Mouse (Mus musculus) forebrain, embryonic 12.5 days (tissue): Measurements from ENCODE around the gene Gpm6b. TPM values are rescaled to one million over a fixed set of nuclear protein-coding genes. Genes with fewer than 3 reads are reported as not detected.

Experiments used
- ATAC-seq: fragments of 200-750 bp; cut with Nextera tagmentation; 2 replicates; pipeline ENCODE4 v1.8.0; 2017; ENCODE audit warnings: moderate TSS enrichment; ENCODE audit not compliant: low FRiP score
- H3K27ac ChIP-seq: fragments of 300-500 bp; sonication (generic); 2 replicates; pipeline ENCODE4 v1.5.1; 2016; ENCODE audit warnings: mild to moderate bottlenecking
- H3K27me3 ChIP-seq: fragments of 300-500 bp; sonication (generic); 2 replicates; pipeline ENCODE4 v1.6.1; 2016; ENCODE audit warnings: mild to moderate bottlenecking
- H3K36me3 ChIP-seq: fragments of 300-500 bp; sonication (generic); replicated peaks from 2 replicates; pipeline ENCODE4 v1.6.1; 2016; ENCODE audit warnings: mild to moderate bottlenecking
- H3K4me1 ChIP-seq: fragments of 300-500 bp; sonication (generic); 2 replicates; pipeline ENCODE4 v1.6.1; 2016
- H3K4me2 ChIP-seq: fragments of 300-500 bp; sonication (generic); 2 replicates; pipeline ENCODE4 v1.6.1; 2016; ENCODE audit warnings: mild to moderate bottlenecking, moderate library complexity
- H3K4me3 ChIP-seq: fragments of 300-500 bp; sonication (generic); replicated peaks from 2 replicates; pipeline ENCODE4 v1.5.1; 2016; ENCODE audit warnings: mild to moderate bottlenecking
- H3K9ac ChIP-seq: fragments of 300-500 bp; sonication (generic); 2 replicates; pipeline ENCODE4 v1.6.1; 2016; ENCODE audit warnings: mild to moderate bottlenecking
- H3K9me3 ChIP-seq: fragments of 300-500 bp; sonication (generic); 2 replicates; pipeline ENCODE4 v1.6.1; 2016
- WGBS: fragments of 180-500 bp; shearing (Covaris S2); methylation state at CpG from one replicate; pipeline ENCODE4 v1.1.7; 2016; 5-methylcytosine and 5-hydroxymethylcytosine counted together
- polyA plus RNA-seq: library from polyadenylated mRNA; unstranded; fragments of >200 nt; fragmentation: Nextera tagmentation; extraction: Ambion mirVana; gene quantifications from 2 replicates; pipeline ENCODE4 v1.2.1, GENCODE M21; 2016

Gene Gpm6b
- polyA plus RNA-seq, 1 experiment from 2014 or later, result 226 TPM

GRCm38 (mm10) chrX:166376681-166377328 lies 138.1 kb downstream of the Gpm6b start:
- H3K4me1 ChIP-seq, result no peaks in the 10 kb centered on the region
- no peaks in the 10 kb centered on the region for H3K9me3 ChIP-seq
- peaks cover 43% of the 10 kb centered on the region for H3K27me3 ChIP-seq
- no peak overlapping the region for H3K4me3 ChIP-seq
- WGBS, result 82% methylated on average over 9 of the region's 9 CpGs
- no peak overlapping the region for H3K4me2 ChIP-seq
- peaks cover 52% of the 10 kb centered on the region for H3K36me3 ChIP-seq
- no peak overlapping the region for H3K9ac ChIP-seq
- no peak for ATAC-seq
- H3K27ac ChIP-seq, result no peak overlapping the region

DNA sequence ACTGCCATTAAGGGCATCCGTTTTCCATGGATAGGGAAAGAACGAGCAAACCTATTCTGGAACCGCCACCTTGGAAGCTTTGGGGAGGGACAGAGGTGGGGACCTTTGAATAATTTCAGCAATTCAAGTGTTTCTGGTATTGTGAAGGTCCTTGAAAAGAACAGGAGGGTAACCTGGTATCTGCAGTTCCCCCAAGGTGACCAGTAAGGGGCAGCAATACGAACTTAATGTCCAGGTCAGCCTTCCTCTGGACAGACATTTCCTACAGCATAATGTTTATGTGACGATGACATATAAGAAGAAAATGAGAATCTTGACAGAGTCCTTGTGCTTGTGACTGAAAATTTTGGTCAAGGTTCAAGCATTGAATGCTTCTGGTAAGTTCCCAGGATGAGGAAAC lies 139.9 kb downstream of the Gpm6b start:
- no peak overlapping the region for H3K9ac ChIP-seq
- H3K4me1 ChIP-seq, result no peaks in the 10 kb centered on the region
- H3K4me3 ChIP-seq, result no peak overlapping the region
- 89% methylated on average over 5 of the region's 5 CpGs for whole genome bisulfite sequencing
- no peaks in the 10 kb centered on the region for H3K9me3 ChIP-seq
- H3K27ac ChIP-seq, result no peak overlapping the region
- peaks cover 63% of the 10 kb centered on the region for H3K36me3 ChIP-seq
- H3K27me3 ChIP-seq, result peaks cover 37% of the 10 kb centered on the region
- no peak overlapping the region for H3K4me2 ChIP-seq
- no peak for ATAC-seq

GRCm38 (mm10) chrX:166383606-166384005 lies 144.9 kb downstream of the Gpm6b start:
- Histone ChIP-seq H3K4me1 (no peaks in the 10 kb centered on the region), H3K36me3 (peaks cover 55% of the 10 kb centered on the region), H3K27ac (no peak overlapping the region), H3K4me3 (no peak overlapping the region), H3K9me3 (no peaks in the 10 kb centered on the region), H3K27me3 (peaks cover 21% of the 10 kb centered on the region), H3K9ac (no peak overlapping the region), H3K4me2 (no peak overlapping the region)
- ATAC-seq, result no peak
- 91% methylated on average over 2 of the region's 2 CpGs for WGBS

GRCm38 (mm10) chrX:166384935-166385334 lies 146.2 kb downstream of the Gpm6b start:
- Histone ChIP-seq H3K27ac (no peak overlapping the region), H3K4me3 (no peak overlapping the region), H3K27me3 (peaks cover 18% of the 10 kb centered on the region), H3K4me2 (no peak overlapping the region), H3K36me3 (peaks cover 47% of the 10 kb centered on the region), H3K9ac (no peak overlapping the region), H3K9me3 (no peaks in the 10 kb centered on the region), H3K4me1 (no peaks in the 10 kb centered on the region)
- no peak for ATAC-seq
- 73% methylated on average over 3 of the region's 3 CpGs for WGBS

DNA sequence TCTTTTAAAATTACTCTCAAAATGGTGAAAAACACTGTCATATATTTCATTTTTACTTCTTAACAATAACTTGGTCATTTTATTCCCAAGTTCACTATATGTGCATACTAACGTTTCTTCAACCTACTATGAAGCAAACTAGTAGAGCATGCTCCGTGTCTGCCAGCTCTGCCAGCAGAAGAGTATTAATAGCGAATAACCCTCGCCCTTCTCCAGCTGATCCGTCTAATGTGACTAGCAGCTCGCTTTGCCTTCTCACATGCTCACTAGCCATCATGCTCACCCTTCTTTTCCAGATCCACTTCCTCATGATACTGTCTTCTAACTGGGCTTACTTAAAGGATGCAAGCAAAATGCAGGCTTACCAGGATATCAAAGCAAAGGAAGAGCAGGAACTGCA lies 147.9 kb downstream of the Gpm6b start:
- H3K36me3 ChIP-seq, result peaks cover 34% of the 10 kb centered on the region
- no peak overlapping the region for H3K27ac ChIP-seq
- WGBS, result 91% methylated on average over 6 of the region's 6 CpGs
- H3K27me3 ChIP-seq, result peaks cover 18% of the 10 kb centered on the region
- H3K4me2 ChIP-seq, result no peak overlapping the region
- no peak for ATAC-seq
- H3K4me1 ChIP-seq, result no peaks in the 10 kb centered on the region
- no peak overlapping the region for H3K4me3 ChIP-seq
- H3K9ac ChIP-seq, result no peak overlapping the region
- no peaks in the 10 kb centered on the region for H3K9me3 ChIP-seq

DNA sequence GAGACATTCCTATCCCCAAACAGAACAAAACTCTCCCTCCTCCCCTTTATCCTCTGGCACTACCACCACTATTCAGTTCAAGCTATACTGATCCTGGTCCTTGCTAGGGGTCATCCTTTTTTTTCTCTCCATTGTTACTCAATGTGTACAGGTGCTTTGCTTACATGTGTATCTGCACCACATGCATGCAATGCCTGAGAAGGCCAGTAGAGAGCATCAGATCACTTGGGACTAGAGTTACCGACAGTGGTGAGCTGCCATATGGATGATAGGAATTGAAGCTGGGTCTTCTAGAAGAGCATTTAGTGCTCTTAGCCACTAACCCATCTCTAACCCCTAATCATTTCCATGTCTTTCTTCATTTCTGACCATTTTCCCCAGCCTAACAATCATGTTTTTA lies 155.0 kb downstream of the Gpm6b start:
- Histone ChIP-seq H3K27me3 (peaks cover 19% of the 10 kb centered on the region), H3K4me3 (no peak overlapping the region), H3K27ac (no peak overlapping the region), H3K9me3 (no peaks in the 10 kb centered on the region), H3K4me2 (no peak overlapping the region), H3K36me3 (no peaks in the 10 kb centered on the region), H3K9ac (no peak overlapping the region), H3K4me1 (no peaks in the 10 kb centered on the region)
- no peak for ATAC-seq
- 93% methylated on average over 1 of the region's 1 CpGs for WGBS

DNA sequence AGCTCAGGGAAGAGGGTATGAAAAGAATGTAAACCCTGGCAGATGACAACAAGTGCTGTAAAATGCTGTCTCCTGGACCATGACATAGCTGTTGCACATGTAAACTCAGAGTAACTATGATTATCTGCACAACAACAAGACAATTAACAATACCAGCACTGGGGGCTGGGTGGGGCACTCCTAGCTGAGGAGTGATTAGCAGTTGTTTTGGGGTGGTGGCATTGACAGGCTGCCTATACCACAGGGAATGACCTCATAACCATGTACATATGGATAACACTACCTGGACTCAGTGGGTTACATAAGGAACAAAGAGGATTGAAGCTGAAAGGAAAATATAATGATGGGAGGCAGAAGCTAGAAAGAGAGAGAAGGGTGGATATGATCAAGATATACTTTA lies 169.2 kb downstream of the Gpm6b start:
- Histone ChIP-seq H3K27me3 (peaks cover 26% of the 10 kb centered on the region; the same call in 1 of the 2 replicates), H3K27ac (no peak overlapping the region), H3K4me1 (no peaks in the 10 kb centered on the region), H3K4me3 (no peak overlapping the region), H3K9me3 (no peaks in the 10 kb centered on the region), H3K9ac (no peak overlapping the region), H3K4me2 (no peak overlapping the region), H3K36me3 (peaks cover 21% of the 10 kb centered on the region)
- ATAC-seq, result no peak

GRCm38 (mm10) chrX:166416196-166416595 lies 177.5 kb downstream of the Gpm6b start:
- H3K9ac ChIP-seq, result no peak overlapping the region
- no peak overlapping the region for H3K4me3 ChIP-seq
- no peak overlapping the region for H3K27ac ChIP-seq
- WGBS, result 93% methylated on average over 6 of the region's 6 CpGs
- no peaks in the 10 kb centered on the region for H3K4me1 ChIP-seq
- H3K4me2 ChIP-seq, result no peak overlapping the region
- H3K36me3 ChIP-seq, result no peaks in the 10 kb centered on the region
- ATAC-seq, result no peak
- H3K9me3 ChIP-seq, result no peaks in the 10 kb centered on the region
- H3K27me3 ChIP-seq, result no peaks in the 10 kb centered on the region

GRCm38 (mm10) chrX:166434812-166435211 lies 196.1 kb downstream of the Gpm6b start:
- Histone ChIP-seq H3K9ac (no peak overlapping the region), H3K4me1 (no peaks in the 10 kb centered on the region), H3K4me3 (no peak overlapping the region), H3K9me3 (no peaks in the 10 kb centered on the region), H3K36me3 (no peaks in the 10 kb centered on the region), H3K27ac (no peak overlapping the region), H3K27me3 (peaks cover 6% of the 10 kb centered on the region; the same call in 1 of the 2 replicates), H3K4me2 (no peak overlapping the region)
- no peak for ATAC-seq
- WGBS, result 83% methylated on average over 2 of the region's 2 CpGs

Other genes with a start within 250 kb of the Gpm6b start
- 15.1 and 16.7 TPM in 2 replicates for gene Gemin8, start 68.5 kb upstream of the Gpm6b start, polyA plus RNA-seq
- 45.1 and 49.2 TPM in 2 replicates for gene Trappc2, start 201.7 kb downstream of the Gpm6b start, polyA plus RNA-seq
- gene Ofd1, start 201.8 kb downstream of the Gpm6b start, polyA plus RNA-seq, result 8.8 and 9.3 TPM in 2 replicates
- gene Rab9, start 241.0 kb downstream of the Gpm6b start, polyA plus RNA-seq, result 46.3 and 46.7 TPM in 2 replicates